Mouse (Mus musculus) liver, embryonic 11.5 days (tissue): ENCODE measurements around the gene Steap3. TPM values are rescaled to one million over a fixed set of nuclear protein-coding genes. Genes with fewer than 3 reads are reported as not detected.
A peak's percentile ranks its signal among the peaks of the same experiment; 100 is the strongest.

Experiments used
- ATAC-seq: fragments of 200-750 bp; cut with Nextera tagmentation; replicated peaks from 2 replicates; pipeline ENCODE4 v1.8.0; 2017; ENCODE audit warnings: moderate number of reproducible peaks, mild to moderate bottlenecking, moderate TSS enrichment, moderate library complexity; ENCODE audit not compliant: low FRiP score
- DNase-seq: peaks from one replicate; pipeline ENCODE4 v3.0.0-alpha.2; 2017; ENCODE audit warnings: low spot score
- H3K27ac ChIP-seq: fragments of 300-500 bp; sonication (generic); 2 replicates; pipeline ENCODE4 v1.5.1; 2014; ENCODE audit warnings: mild to moderate bottlenecking, low read depth, low read length, control low read depth
- H3K27me3 ChIP-seq: fragments of 300-500 bp; sonication (generic); replicated peaks from 2 replicates; pipeline ENCODE4 v1.6.1; 2014; ENCODE audit warnings: low read length, mixed read lengths; ENCODE audit not compliant: control insufficient read depth, insufficient read depth
- H3K36me3 ChIP-seq: fragments of 300-500 bp; sonication (generic); 2 replicates; pipeline ENCODE4 v1.6.1; 2014; ENCODE audit warnings: mild to moderate bottlenecking, low read length, moderate library complexity, mixed read lengths; ENCODE audit not compliant: control insufficient read depth, insufficient read depth
- H3K4me1 ChIP-seq: fragments of 300-500 bp; sonication (generic); replicated peaks from 2 replicates; pipeline ENCODE4 v1.6.1; 2014; ENCODE audit warnings: low read length, mixed read lengths; ENCODE audit not compliant: control insufficient read depth, insufficient read depth
- H3K4me2 ChIP-seq: fragments of 300-500 bp; sonication (generic); 2 replicates; pipeline ENCODE4 v1.6.1; 2014; ENCODE audit warnings: mild to moderate bottlenecking, control low read depth, moderate library complexity
- H3K4me3 ChIP-seq: fragments of 300-500 bp; sonication (generic); 2 replicates; pipeline ENCODE4 v1.5.1; 2014; ENCODE audit warnings: low read depth, low read length, control low read depth
- H3K9ac ChIP-seq: fragments of 300-500 bp; sonication (generic); 2 replicates; pipeline ENCODE4 v1.6.1; 2014; ENCODE audit warnings: low read depth, low read length, control low read depth
- H3K9me3 ChIP-seq: fragments of 300-500 bp; sonication (generic); 2 replicates; pipeline ENCODE4 v1.6.1; 2016; ENCODE audit warnings: low read length, inconsistent platforms, mixed read lengths; ENCODE audit not compliant: control insufficient read depth
- WGBS: fragments of 180-500 bp; shearing (Covaris S2); extraction: QIAGEN DNeasy Blood & Tissue Kit; methylation state at CpG from one replicate; pipeline ENCODE4 v1.1.7; 2014; 5-methylcytosine and 5-hydroxymethylcytosine counted together
- polyA plus RNA-seq: library from polyadenylated mRNA; unstranded; fragments of >200 nt; fragmentation: Nextera tagmentation; extraction: Ambion mirVana; gene quantifications from 2 replicates; pipeline ENCODE4 v1.2.1, GENCODE M21; 2014

The Steap3 gene
- polyA plus RNA-seq, 1 experiment from 2014 or later: 74.7 TPM

DNA sequence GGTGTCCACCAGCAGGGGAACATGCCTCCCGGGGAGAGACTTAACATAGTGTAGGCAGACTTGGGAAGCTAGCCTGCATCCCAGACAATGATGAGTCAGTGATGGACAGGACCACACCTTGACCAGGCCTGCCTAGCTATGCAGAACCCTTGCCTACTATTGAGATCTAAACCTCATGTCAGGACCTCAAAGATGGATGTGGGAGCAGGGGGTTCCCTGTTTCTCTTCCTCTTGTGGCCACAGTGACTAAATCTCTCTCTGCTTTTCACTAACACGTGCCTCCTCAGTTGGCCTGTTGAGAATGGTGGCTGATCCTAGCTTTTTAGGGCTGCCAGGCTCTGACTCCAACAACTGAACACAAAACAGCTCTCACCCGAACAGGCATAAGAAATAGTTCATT lies 70.0 kb downstream of the Steap3 start:
- no peaks in the 10 kb centered on the region for H3K4me1 ChIP-seq
- ATAC-seq (no peak), DNase-seq (no peak)
- H3K9me3 ChIP-seq: no peaks in the 10 kb centered on the region
- 68% methylated on average over 3 of the region's 3 CpGs for WGBS
- H3K36me3 ChIP-seq: no peaks in the 10 kb centered on the region
- H3K27me3 ChIP-seq: no peaks in the 10 kb centered on the region
- no peak overlapping the region for H3K4me2 ChIP-seq
- no peak overlapping the region for H3K4me3 ChIP-seq
- no peak overlapping the region for H3K27ac ChIP-seq
- H3K9ac ChIP-seq: no peak overlapping the region

DNA sequence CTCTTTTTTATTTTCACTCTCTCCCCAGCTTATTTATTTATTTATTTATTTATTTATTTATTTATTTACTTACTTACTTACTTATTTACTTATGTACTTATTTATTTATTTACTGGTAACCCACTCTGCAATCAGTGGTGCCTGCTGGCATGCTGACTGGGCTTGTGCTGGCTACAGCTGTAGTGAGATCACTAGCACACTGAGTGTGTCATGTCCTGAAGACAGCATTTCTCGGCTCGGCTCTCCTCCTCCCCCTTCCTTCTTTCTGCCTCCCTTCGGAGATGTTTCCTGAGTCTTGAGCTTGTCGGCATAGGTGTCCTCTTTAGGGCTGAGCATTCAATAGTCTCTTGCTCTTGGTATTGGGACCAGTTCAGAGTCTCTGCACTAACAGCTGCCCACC lies 73.6 kb downstream of the Steap3 start:
- Histone ChIP-seq H3K9me3 (no peaks in the 10 kb centered on the region), H3K27ac (no peak overlapping the region), H3K36me3 (no peaks in the 10 kb centered on the region), H3K9ac (no peak overlapping the region), H3K27me3 (no peaks in the 10 kb centered on the region), H3K4me3 (no peak overlapping the region), H3K4me1 (no peaks in the 10 kb centered on the region), H3K4me2 (no peak overlapping the region)
- no peak for DNase-seq
- ATAC-seq: no peak
- WGBS: 76% methylated on average over 4 of the region's 4 CpGs

- H3K27me3 ChIP-seq: no peaks in the 10 kb centered on the region
- DNase-seq (no peak), ATAC-seq (no peak)
- H3K4me2 ChIP-seq: no peak overlapping the region
- H3K9ac ChIP-seq: no peak overlapping the region
- H3K27ac ChIP-seq: no peak overlapping the region
- WGBS: 56% methylated on average over 3 of the region's 3 CpGs
- no peaks in the 10 kb centered on the region for H3K36me3 ChIP-seq
- H3K9me3 ChIP-seq: no peaks in the 10 kb centered on the region
- H3K4me1 ChIP-seq: no peaks in the 10 kb centered on the region
- no peak overlapping the region for H3K4me3 ChIP-seq
These were observed 74.4 kb downstream of the Steap3 start for GRCm38 (mm10) chr1:120198151-120198550.

GRCm38 (mm10) chr1:120197189-120197588 lies 75.3 kb downstream of the Steap3 start:
- Histone ChIP-seq H3K36me3 (no peaks in the 10 kb centered on the region), H3K4me1 (no peaks in the 10 kb centered on the region), H3K9ac (no peak overlapping the region), H3K27ac (no peak overlapping the region), H3K4me3 (no peak overlapping the region), H3K27me3 (no peaks in the 10 kb centered on the region), H3K4me2 (no peak overlapping the region), H3K9me3 (no peaks in the 10 kb centered on the region)
- DNase-seq (peak; percentile 53), ATAC-seq (no peak)
- WGBS: 18% methylated on average over 5 of the region's 5 CpGs

DNA sequence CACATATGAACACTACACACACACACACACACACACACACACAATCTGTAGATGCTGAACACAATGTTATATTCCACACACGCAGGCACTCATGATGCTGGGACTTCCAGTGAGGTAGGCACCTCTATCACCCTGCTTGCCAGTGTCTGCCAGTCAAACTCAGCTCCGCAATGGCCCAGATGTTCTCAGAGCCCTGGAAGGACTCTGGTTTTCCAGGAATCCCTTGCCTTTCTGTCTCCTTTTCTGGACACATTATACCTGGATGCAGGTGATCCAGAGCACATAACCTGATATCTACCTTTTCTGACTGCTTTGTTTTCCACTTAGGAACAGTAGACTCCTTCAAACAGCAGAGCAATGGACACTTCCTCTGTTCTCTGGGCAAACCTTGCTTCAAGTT lies 75.8 kb downstream of the Steap3 start:
- H3K27me3 ChIP-seq: no peaks in the 10 kb centered on the region
- no peaks in the 10 kb centered on the region for H3K36me3 ChIP-seq
- WGBS: 84% methylated on average over 2 of the region's 2 CpGs
- H3K27ac ChIP-seq: no peak overlapping the region
- no peaks in the 10 kb centered on the region for H3K4me1 ChIP-seq
- H3K4me3 ChIP-seq: no peak overlapping the region
- no peaks in the 10 kb centered on the region for H3K9me3 ChIP-seq
- ATAC-seq: no peak
- H3K9ac ChIP-seq: no peak overlapping the region
- no peak overlapping the region for H3K4me2 ChIP-seq
- no peak for DNase-seq

DNA sequence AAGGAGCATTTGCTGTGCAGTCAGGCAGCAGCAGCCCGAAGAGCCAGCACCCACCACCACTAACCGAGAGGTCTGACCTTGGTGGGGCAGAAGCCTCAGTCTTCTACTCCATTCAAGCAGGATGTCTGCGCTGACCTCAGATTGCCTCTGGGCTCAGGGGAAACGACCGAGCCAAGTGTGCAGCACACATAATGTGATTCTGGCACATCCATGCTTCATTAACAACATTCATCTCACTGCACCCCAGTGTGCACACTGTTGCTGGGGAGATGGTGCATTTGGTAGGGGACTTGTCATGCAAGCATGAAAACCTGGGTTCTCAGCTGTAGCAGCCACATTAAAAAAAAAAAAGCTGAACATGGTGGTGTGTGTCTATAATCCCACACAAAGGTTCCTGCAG lies 76.6 kb downstream of the Steap3 start:
- WGBS: 62% methylated on average over 5 of the region's 5 CpGs
- ATAC-seq: no peak
- no peaks in the 10 kb centered on the region for H3K36me3 ChIP-seq

GRCm38 (mm10) chr1:120193586-120193985 lies 78.9 kb downstream of the Steap3 start:
- no peaks in the 10 kb centered on the region for H3K9me3 ChIP-seq
- no peaks in the 10 kb centered on the region for H3K36me3 ChIP-seq
- ATAC-seq (no peak), DNase-seq (no peak)
- no peak overlapping the region for H3K27ac ChIP-seq
- H3K9ac ChIP-seq: no peak overlapping the region
- H3K4me3 ChIP-seq: no peak overlapping the region
- H3K27me3 ChIP-seq: no peaks in the 10 kb centered on the region
- 87% methylated on average over 10 of the region's 10 CpGs for WGBS
- no peaks in the 10 kb centered on the region for H3K4me1 ChIP-seq
- no peak overlapping the region for H3K4me2 ChIP-seq

More for the DNA sequence above, 76.6 kb downstream of the Steap3 start:
- H3K4me2 ChIP-seq: no peak overlapping the region
- no peaks in the 10 kb centered on the region for H3K27me3 ChIP-seq
- H3K4me3 ChIP-seq: no peak overlapping the region
- no peak overlapping the region for H3K27ac ChIP-seq
- no peaks in the 10 kb centered on the region for H3K4me1 ChIP-seq
- no peaks in the 10 kb centered on the region for H3K9me3 ChIP-seq
- no peak for DNase-seq
- H3K9ac ChIP-seq: no peak overlapping the region

GRCm38 (mm10) chr1:120192321-120192720 lies 80.2 kb downstream of the Steap3 start:
- WGBS: 72% methylated on average over 6 of the region's 6 CpGs
- Histone ChIP-seq H3K36me3 (no peaks in the 10 kb centered on the region), H3K4me1 (no peaks in the 10 kb centered on the region), H3K4me3 (no peak overlapping the region), H3K9me3 (no peaks in the 10 kb centered on the region), H3K9ac (no peak overlapping the region), H3K4me2 (no peak overlapping the region), H3K27ac (no peak overlapping the region), H3K27me3 (no peaks in the 10 kb centered on the region)
- ATAC-seq (no peak), DNase-seq (no peak)

DNA sequence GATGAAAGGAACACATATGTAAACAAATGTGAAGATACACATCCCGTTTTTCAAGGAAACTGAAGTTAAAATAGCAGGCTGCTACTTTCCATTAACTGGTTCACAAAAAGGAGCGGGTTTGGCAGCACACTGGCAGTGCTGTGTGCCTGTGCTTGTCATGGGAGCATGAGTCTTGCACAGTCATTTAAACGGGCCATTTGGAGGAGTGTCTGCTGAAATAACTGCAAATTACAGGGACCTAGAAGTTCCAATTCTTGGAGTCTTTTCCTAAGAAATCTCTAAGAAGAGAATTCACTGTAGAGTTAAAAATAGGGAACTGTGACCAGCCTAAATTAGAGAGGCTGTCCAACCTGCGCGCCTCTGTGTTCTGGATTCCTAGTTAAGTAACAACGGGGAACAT lies 81.6 kb downstream of the Steap3 start:
- Histone ChIP-seq H3K4me3 (no peak overlapping the region), H3K27me3 (no peaks in the 10 kb centered on the region), H3K9me3 (no peaks in the 10 kb centered on the region), H3K36me3 (no peaks in the 10 kb centered on the region), H3K4me2 (no peak overlapping the region), H3K27ac (no peak overlapping the region), H3K9ac (no peak overlapping the region), H3K4me1 (no peaks in the 10 kb centered on the region)
- no peak for ATAC-seq
- DNase-seq: no peak
- 78% methylated on average over 6 of the region's 6 CpGs for WGBS
